Mouse (Mus musculus): ENCODE measurements at regions not wholly inside any gene's neighbourhood (a gene's known extent, or its start where the extent isn't known, plus 50 kb on each side); places are given as distances from the start of the nearest gene placed in this dataset.

DNA sequence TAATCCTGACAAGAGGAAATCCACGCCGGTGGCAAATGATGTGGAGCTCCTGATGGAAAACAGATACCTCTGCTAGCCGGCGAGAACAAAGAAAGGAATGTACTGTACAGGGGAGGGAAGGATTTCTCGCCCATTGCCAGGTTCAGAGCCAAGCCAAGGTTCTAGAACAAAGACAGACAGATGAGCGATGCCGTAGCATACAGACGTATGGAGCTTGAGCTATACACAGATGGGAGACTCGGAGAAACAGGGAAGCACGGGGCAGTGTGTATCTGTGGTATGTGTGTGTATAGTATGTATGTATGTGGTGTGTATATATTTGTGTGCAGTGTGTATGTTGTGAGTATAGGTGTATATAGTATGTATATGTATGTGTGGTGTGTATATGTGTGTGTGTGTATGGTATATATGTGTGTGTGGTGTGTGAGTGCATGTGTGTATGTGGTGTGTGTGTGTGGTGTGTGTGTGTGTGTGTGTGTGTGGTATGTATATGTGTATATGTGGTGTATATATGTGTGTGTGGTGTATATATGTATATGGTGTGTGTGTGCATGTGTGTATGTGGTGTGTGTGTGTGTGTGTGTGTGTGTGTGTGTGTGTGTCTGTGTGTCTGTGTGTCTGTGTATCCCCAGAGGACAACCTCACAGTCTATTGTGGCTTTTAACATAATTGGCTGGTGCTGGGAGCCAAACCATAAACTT, 140.6 kb downstream of the Cand1 start:
- intact Hi-C loops (cut with DNase I): loop anchor here (5.0 kb wide), 1 partner anchor 263 kb away; no protein-coding TSS in a partner anchor

DNA sequence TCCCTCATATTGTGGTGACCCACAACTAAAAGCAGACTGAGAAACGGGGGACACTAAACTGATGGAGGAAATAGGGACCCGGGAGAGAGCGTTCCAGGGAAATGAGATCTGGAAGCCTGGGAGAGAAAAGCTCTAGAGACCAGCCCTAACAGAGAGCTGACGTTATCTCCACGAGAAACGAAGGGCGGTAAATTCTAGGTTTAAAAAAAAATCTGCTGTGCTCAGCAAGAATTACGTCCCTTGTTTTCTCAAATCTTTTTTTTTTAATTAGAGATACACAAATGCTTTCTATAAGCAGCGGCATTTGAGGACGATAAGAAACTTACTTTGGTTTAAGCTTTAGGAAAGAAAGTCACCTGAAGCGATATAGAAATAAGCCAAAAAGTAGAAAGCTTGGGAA, 145.7 kb downstream of the Cand1 start:
- intact Hi-C loops (cut with DNase I): no loop called here

GRCm38 (mm10) chr10:119087886-119088285, 152.0 kb downstream of the Cand1 start:
- intact Hi-C loops (cut with DNase I): no loop called here

GRCm38 (mm10) chr10:119087071-119087665, 152.7 kb downstream of the Cand1 start:
- intact Hi-C loops (cut with DNase I): no loop called here

- intact Hi-C loops (cut with DNase I): no loop called here
Measured at GRCm38 (mm10) chr10:119086450-119086849, 153.4 kb downstream of the Cand1 start.

- intact Hi-C loops (cut with DNase I): loop anchor here (5.0 kb wide), 1 partner anchor 931 kb away; no protein-coding TSS in a partner anchor
Measured at GRCm38 (mm10) chr10:119083431-119083830, 156.4 kb downstream of the Cand1 start.

- intact Hi-C loops (cut with DNase I): loop anchor here (5.0 kb wide), 1 partner anchor 931 kb away; no protein-coding TSS in a partner anchor
Measured at GRCm38 (mm10) chr10:119082861-119083260, 157.0 kb downstream of the Cand1 start.

DNA sequence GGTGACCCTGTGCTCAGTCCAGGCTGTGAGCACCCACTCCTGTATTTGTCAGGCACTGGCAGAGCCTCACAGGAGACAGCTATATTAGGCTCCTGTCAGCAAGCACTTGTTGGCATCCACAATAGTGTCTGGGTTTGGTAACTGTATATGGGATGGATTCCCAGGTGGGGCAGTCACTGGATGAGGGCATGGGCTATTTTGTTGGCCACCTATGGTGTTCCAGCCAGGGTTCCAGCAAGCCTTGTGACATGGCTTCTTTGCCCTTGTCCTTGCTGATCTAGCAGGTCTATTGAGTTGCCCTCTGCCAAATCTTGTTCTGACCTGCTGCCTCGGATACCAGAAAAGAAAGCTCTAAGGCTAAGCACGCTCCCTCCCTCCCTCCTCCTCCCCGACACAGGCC, 158.1 kb downstream of the Cand1 start:
- intact Hi-C loops (cut with DNase I): loop anchor here (5.0 kb wide), 1 partner anchor 929 kb away; no protein-coding TSS in a partner anchor

DNA sequence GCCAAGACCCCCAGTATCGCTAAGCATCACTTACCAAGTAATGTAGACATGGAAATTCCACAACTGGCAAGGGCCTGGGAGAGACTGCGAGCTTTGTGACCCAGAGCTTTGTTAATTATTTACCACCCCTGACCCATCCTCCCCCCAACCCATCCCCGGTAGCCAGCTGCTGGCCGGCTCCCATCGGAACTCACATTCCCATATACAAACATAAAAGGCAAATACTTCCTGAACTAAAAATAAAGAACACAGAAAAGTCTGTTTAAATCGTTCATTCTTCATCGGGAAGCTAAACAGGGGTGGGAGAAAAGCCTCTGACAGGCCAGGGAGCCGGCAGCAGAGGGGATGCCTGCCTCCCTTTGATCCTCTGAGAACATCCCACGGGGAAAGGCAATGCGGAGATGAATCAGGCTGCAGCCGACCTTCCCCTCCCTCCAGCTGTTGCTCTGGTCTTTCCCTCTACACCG, 163.7 kb downstream of the Cand1 start:
- intact Hi-C loops (cut with DNase I): no loop called here

DNA sequence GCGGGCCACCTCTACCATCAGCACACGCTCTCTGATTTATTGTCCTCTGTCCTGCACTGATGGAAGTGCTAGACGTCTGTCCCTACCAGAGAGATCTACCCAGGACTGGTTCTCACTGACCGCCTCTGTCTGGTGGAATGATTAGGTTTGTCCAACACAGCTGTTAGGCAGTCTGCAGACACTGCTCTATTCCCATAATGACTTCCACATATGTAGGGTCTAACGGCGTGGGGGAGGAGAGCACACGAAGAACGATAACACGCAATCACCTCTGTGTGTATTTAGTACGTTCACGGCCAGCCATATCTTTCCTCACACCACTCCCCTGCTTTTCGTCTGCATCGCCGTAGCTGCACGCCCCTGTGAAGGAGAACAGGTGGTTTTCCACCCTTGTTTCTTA, 165.0 kb downstream of the Cand1 start:
- intact Hi-C loops (cut with DNase I): no loop called here

GRCm38 (mm10) chr10:119073991-119074390, 165.9 kb downstream of the Cand1 start:
- intact Hi-C loops (cut with DNase I): no loop called here

- intact Hi-C loops (cut with DNase I): no loop called here
Measured at GRCm38 (mm10) chr10:119069410-119069809, 170.4 kb downstream of the Cand1 start.

- intact Hi-C loops (cut with DNase I): no loop called here
Measured at GRCm38 (mm10) chr10:119067838-119068237, 172.0 kb downstream of the Cand1 start.

DNA sequence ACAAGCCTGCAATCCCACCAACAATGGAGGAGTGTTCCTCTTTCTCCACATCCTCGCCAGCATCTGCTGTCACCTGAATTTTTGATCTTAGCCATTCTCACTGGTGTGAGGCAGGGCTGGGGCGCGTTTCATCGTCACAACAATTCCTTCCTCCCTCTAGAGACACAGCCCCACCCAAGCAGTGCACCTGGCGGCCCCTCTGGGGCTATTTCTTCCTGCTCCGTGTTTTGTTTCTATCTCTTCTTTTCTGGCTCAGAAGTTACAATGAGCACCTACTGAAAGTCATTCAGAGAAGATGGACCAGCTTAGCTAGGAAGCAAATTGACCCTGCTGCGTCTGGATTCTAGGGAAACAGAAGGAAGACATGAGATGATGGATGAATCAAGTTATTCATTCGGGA, 172.5 kb downstream of the Cand1 start:
- intact Hi-C loops (cut with DNase I): no loop called here

DNA sequence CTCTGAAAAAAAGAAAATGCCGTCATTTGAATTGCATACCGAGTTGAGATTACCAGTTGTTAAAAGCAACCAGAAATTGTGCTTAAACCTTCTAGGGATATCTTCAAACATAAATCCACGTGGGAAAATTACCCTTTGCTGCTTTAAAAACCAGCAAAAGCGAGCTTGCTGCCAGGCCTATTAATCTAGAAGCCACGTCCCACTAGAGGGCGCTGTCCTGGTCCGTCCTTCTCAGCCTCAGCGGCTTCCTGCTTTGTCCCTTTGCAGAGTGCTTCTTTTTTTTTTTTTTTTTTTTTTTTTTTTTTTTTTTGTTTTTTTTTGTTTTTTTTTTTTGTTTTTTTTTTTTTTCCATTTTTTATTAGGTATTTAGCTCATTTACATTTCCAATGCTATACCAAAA, 173.9 kb downstream of the Cand1 start:
- intact Hi-C loops (cut with DNase I): loop anchor here (2.0 kb wide), 1 partner anchor 197 kb away; no protein-coding TSS in a partner anchor

GRCm38 (mm10) chr10:119065133-119065817, 174.6 kb downstream of the Cand1 start:
- intact Hi-C loops (cut with DNase I): loop anchor here (2.0 kb wide), 1 partner anchor 196 kb away; no protein-coding TSS in a partner anchor

GRCm38 (mm10) chr10:119064218-119064617, 175.6 kb downstream of the Cand1 start:
- intact Hi-C loops (cut with DNase I): loop anchor here (2.0 kb wide), 1 partner anchor 195 kb away; no protein-coding TSS in a partner anchor

GRCm38 (mm10) chr10:119063209-119063699, 176.6 kb downstream of the Cand1 start:
- intact Hi-C loops (cut with DNase I): no loop called here

- intact Hi-C loops (cut with DNase I): no loop called here
Measured at GRCm38 (mm10) chr10:119061958-119062599, 177.8 kb downstream of the Cand1 start.

DNA sequence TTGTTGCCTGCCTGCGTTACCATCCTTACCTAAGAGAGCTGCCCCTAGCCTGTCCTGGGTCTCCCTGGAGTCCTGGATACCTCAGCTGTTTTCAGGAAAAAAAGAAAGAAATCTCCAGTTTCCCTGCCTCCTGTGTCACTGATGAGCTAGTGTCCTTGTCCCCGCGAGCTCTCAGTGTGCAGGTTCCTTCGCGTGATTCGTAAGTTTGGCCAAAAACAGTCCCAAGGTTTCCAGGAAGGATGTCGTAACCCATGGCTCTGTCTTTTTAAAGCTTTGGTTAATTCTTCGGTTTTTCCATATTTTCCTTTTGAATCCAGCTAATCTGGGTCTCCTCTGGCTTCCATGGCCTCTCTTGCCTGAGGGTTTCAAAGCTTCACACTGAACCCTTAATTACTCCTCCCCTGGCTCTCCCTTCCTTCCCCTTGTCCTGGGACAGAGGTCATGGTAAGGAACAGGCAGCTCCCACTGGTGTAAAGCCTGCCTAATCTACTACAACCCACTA, 178.5 kb downstream of the Cand1 start:
- intact Hi-C loops (cut with DNase I): no loop called here

GRCm38 (mm10) chr10:119058493-119059020, 181.3 kb downstream of the Cand1 start:
- intact Hi-C loops (cut with DNase I): no loop called here

All from adrenal gland (tissue).